23 mouse cellular contexts compared by ENCODE assay signal in genomic region chr13:94545739-94546138, GRCm38 (mm10).
DNase-seq lines count a peak whose midpoint lies in the region; ATAC-seq lines count a peak whose summit lies in the region.
"Had no signal": no experiment of that assay in that cellular context is flagged by ENCODE, and none has a peak within 500 bp of the region (broad histone marks: within the 10 kb centered on the region; RNA-seq: fewer than 3 reads in every experiment).

No protein-coding gene starts in this region.

- H3K4me1 ChIP-seq in hindbrain, embryonic 15.5 days (replicated peaks) = peaks cover 23% of the 10 kb centered on the region
- no peaks in the 10 kb centered on the region for H3K4me1 ChIP-seq in hindbrain, embryonic 11.5 days (replicated peaks; ENCODE audit: control insufficient read depth, insufficient read depth, low read length)
- 0 out of 2 replicates have a peak, but pooled peaks cover 2% of the 10 kb centered on the region for H3K4me1 ChIP-seq in neural tube, embryonic 12.5 days
- H3K4me1 ChIP-seq in forebrain, embryonic 14.5 days (ENCODE audit: control insufficient read depth, insufficient read depth, low read length) = peaks cover 33% of the 10 kb centered on the region
- H3K4me1 ChIP-seq in neural tube, embryonic 15.5 days = peaks cover 18% of the 10 kb centered on the region

- no peak overlapping the region for H3K9ac ChIP-seq in hindbrain, embryonic 15.5 days
- no peak overlapping the region for H3K9ac ChIP-seq in hindbrain, embryonic 11.5 days (ENCODE audit: low read depth, low read length)
- H3K9ac ChIP-seq in neural tube, embryonic 12.5 days = no peak overlapping the region
- no peak overlapping the region for H3K9ac ChIP-seq in forebrain, embryonic 14.5 days (ENCODE audit: low read length)
- no peak overlapping the region for H3K9ac ChIP-seq in neural tube, embryonic 15.5 days (replicated peaks)
- H3K9ac ChIP-seq: liver, embryonic 15.5 days had no signal

- no peak for DNase-seq in hindbrain, embryonic 11.5 days (ENCODE audit: low spot score)
- DNase-seq in neural tube, embryonic 10.5 days (ENCODE audit: extremely low spot score, low spot score) = no peak
- DNase-seq in forebrain, embryonic 14.5 days (ENCODE audit: low spot score) = peak; percentile 79
- no peak for DNase-seq in kidney, postnatal 4 days
- DNase-seq in thymus, postnatal 10 days (ENCODE audit: low spot score in 2 of 2) = no peak
- DNase-seq: adrenal gland, postnatal 25 days; cerebellum, adult 11 months; cerebellum, postnatal 14 days; gastrocnemius, postnatal 25 days; heart, postnatal 36 days; kidney, adult 2 months; liver; lung, postnatal 4 days; right cerebral cortex, adult 18-20 months; thymus, adult 18-20 months; thymus, postnatal 4 days had no signal

- 0 out of 2 replicates have a peak, but pooled peaks cover 5% of the 10 kb centered on the region for H3K36me3 ChIP-seq in hindbrain, embryonic 15.5 days
- no peaks in the 10 kb centered on the region for H3K36me3 ChIP-seq in hindbrain, embryonic 11.5 days (ENCODE audit: control insufficient read depth, insufficient read depth, low read length)
- H3K36me3 ChIP-seq in neural tube, embryonic 12.5 days = 0 out of 2 replicates have a peak, but pooled peaks cover 3% of the 10 kb centered on the region
- H3K36me3 ChIP-seq in forebrain, embryonic 14.5 days (ENCODE audit: control insufficient read depth, insufficient read depth, low read length) = no peaks in the 10 kb centered on the region
- H3K36me3 ChIP-seq in neural tube, embryonic 15.5 days = no peaks in the 10 kb centered on the region

- H3K9me3 ChIP-seq in hindbrain, embryonic 15.5 days = no peaks in the 10 kb centered on the region
- H3K9me3 ChIP-seq in hindbrain, embryonic 11.5 days (ENCODE audit: control insufficient read depth, low read length) = no peaks in the 10 kb centered on the region
- no peaks in the 10 kb centered on the region for H3K9me3 ChIP-seq in neural tube, embryonic 12.5 days
- H3K9me3 ChIP-seq in forebrain, embryonic 14.5 days (replicated peaks; ENCODE audit: control insufficient read depth, low read length) = no peaks in the 10 kb centered on the region
- no peaks in the 10 kb centered on the region for H3K9me3 ChIP-seq in neural tube, embryonic 15.5 days (replicated peaks)
- H3K9me3 ChIP-seq: limb, embryonic 10.5 days; liver, embryonic 15.5 days had no signal

- no peak overlapping the region for H3K4me3 ChIP-seq in hindbrain, embryonic 15.5 days
- H3K4me3 ChIP-seq in hindbrain, embryonic 11.5 days (ENCODE audit: low read depth, low read length) = no peak overlapping the region
- no peak overlapping the region for H3K4me3 ChIP-seq in neural tube, embryonic 12.5 days
- no peak overlapping the region for H3K4me3 ChIP-seq in forebrain, embryonic 14.5 days (ENCODE audit: low read depth, low read length)
- H3K4me3 ChIP-seq in neural tube, embryonic 15.5 days (replicated peaks) = no peak overlapping the region
- H3K4me3 ChIP-seq: limb, embryonic 10.5 days; liver, embryonic 15.5 days had no signal

- peaks cover 25% of the 10 kb centered on the region for H3K27me3 ChIP-seq in hindbrain, embryonic 15.5 days
- H3K27me3 ChIP-seq in hindbrain, embryonic 11.5 days (ENCODE audit: control insufficient read depth, insufficient read depth, low read length) = peaks cover 5% of the 10 kb centered on the region
- H3K27me3 ChIP-seq in neural tube, embryonic 12.5 days (replicated peaks) = peaks cover 24% of the 10 kb centered on the region
- peaks cover 13% of the 10 kb centered on the region; the same call in 1 of the 2 replicates for H3K27me3 ChIP-seq in forebrain, embryonic 14.5 days (replicated peaks; ENCODE audit: control insufficient read depth, insufficient read depth, low read length)
- H3K27me3 ChIP-seq in neural tube, embryonic 15.5 days (replicated peaks) = peaks cover 9% of the 10 kb centered on the region; the same call in 1 of the 2 replicates
- H3K27me3 ChIP-seq: CH12.LX; liver, embryonic 15.5 days had no signal

- WGBS in hindbrain, embryonic 15.5 days = 26% methylated on average over 4 of the region's 4 CpGs
- WGBS in hindbrain, embryonic 11.5 days = 36% methylated on average over 4 of the region's 4 CpGs
- WGBS in neural tube, embryonic 12.5 days = 27% methylated on average over 4 of the region's 4 CpGs
- 4% methylated on average over 4 of the region's 4 CpGs for WGBS in forebrain, embryonic 14.5 days
- WGBS in neural tube, embryonic 15.5 days = 18% methylated on average over 4 of the region's 4 CpGs

- no peak overlapping the region for H3K4me2 ChIP-seq in hindbrain, embryonic 15.5 days
- no peak overlapping the region for H3K4me2 ChIP-seq in hindbrain, embryonic 11.5 days (replicated peaks; ENCODE audit: low read depth, low read length)
- H3K4me2 ChIP-seq in neural tube, embryonic 12.5 days (replicated peaks) = no peak overlapping the region
- H3K4me2 ChIP-seq in forebrain, embryonic 14.5 days (ENCODE audit: low read length) = no peak overlapping the region
- H3K4me2 ChIP-seq in neural tube, embryonic 15.5 days = peak overlapping the region; percentile 13; the same call in 1 of the 2 replicates
- H3K4me2 ChIP-seq: liver, embryonic 15.5 days had no signal

- ATAC-seq in hindbrain, embryonic 15.5 days (ENCODE audit: low FRiP score, low read depth) = peak; percentile 50; the same call in 1 of the 2 replicates
- ATAC-seq in hindbrain, embryonic 11.5 days (ENCODE audit: low FRiP score) = no peak
- peak; percentile 41; the same call in 1 of the 2 replicates for ATAC-seq in neural tube, embryonic 12.5 days (ENCODE audit: low FRiP score, low read depth)
- peak; percentile 63 for ATAC-seq in forebrain, embryonic 14.5 days
- ATAC-seq in neural tube, embryonic 15.5 days (ENCODE audit: low FRiP score) = peak; percentile 74

- H3K27ac ChIP-seq in hindbrain, embryonic 15.5 days (replicated peaks) = no peak overlapping the region
- H3K27ac ChIP-seq in hindbrain, embryonic 11.5 days (ENCODE audit: low read depth, low read length) = no peak overlapping the region
- no peak overlapping the region for H3K27ac ChIP-seq in neural tube, embryonic 12.5 days
- H3K27ac ChIP-seq in forebrain, embryonic 14.5 days (ENCODE audit: low read depth, low read length) = no peak overlapping the region
- H3K27ac ChIP-seq in neural tube, embryonic 15.5 days (replicated peaks) = 0 out of 2 replicates have a peak overlapping the region, but pooled peaks have one; percentile 6
- H3K27ac ChIP-seq: kidney, postnatal 0 days; limb, embryonic 10.5 days; liver, embryonic 15.5 days had no signal
